Mouse (Mus musculus) spleen, embryonic (tissue): ENCODE results near the gene Trim10.
"Not testable (repeated sequence)": the region's sequence is repeated elsewhere in the genome, so short reads cannot be mapped to it uniquely, and the experiment has no call there.

Experiments used
- CTCF ChIA-PET: fragments of 350-600 bp; sonication (Branson Sonifier 250); formaldehyde crosslinking; loops from one replicate; lab custom pipeline; 2022; lab: Charles Lee

Gene Trim10

DNA sequence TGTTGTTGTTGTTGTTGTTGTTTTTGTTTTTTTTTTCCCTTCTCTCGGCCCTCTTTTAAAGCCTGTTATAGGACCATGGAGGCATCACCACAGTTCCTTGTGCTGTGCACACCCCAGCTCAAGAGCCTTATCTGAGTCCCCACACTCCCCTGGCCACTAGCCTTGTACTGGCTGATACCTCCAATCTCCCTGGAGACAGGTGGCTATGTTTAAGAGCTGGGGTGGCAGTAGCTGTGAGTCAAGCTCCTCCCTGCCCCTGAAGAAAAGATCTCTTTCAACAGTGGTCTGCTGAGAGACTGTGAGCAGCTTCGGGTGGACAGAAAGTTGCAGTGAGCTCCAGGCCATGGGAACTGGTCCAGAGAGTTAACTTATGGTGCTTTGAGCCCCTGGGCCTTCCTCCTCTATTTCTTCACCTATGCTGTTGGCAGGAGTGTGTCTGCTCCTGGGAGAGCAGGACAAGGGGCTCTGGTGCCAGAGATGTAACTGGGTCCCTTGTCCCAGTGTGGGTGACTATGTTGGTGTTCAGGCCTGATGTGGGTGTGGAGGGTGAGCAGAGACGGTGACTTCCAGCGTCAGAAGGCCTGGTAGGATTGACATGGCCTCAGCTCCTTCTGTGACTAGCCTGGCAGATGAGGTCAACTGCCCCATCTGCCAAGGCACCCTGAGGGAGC is at the start of gene Trim10:
TSS of gene Trim10 (plus strand) at position 291 of the 671 bp plus-strand sequence.
- CTCF ChIA-PET = no interaction called here

DNA sequence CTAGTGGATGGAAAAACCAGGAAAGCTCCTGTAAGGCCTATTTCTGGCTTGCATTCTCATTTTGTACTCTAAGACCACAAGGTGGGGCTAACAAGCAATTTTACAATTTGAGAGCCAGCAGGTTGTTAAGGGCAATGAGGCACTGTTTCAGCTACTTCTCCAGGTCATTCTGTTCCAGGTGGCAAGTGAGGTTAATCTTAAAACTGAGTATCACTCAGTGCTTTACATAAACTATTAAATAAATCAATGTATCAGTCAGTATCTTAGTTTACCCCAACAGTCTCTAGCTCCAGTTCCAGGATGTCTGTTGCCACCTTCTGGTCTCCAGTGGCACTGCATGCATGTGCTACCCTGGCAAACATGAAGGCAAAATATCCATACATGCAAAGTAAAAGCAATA is 45.4 kb upstream of the Trim10 start:
- CTCF ChIA-PET = interaction anchor here (0.6 to 1.1 kb wide), 3 partner anchors 31 to 379 kb away, joined by 3 to 7 read pairs (median 3); no protein-coding TSS in a partner anchor

- CTCF ChIA-PET = interaction anchor here (0.6 kb wide), 1 partner anchor 20 kb away, joined by 5 read pairs; no protein-coding TSS in a partner anchor
Observed at GRCm38 (mm10) chr17:36825525-36825924, 43.8 kb upstream of the Trim10 start.

- CTCF ChIA-PET = not testable (repeated sequence)
Observed at GRCm38 (mm10) chr17:36826002-36826401, 43.4 kb upstream of the Trim10 start.

GRCm38 (mm10) chr17:36828488-36828887 is 40.9 kb upstream of the Trim10 start:
- CTCF ChIA-PET = interaction anchor here (0.6 kb wide), 1 partner anchor 8 kb away, joined by 11 read pairs; the partner anchor contains the start of gene Trim26

- CTCF ChIA-PET = no interaction called here
Observed at GRCm38 (mm10) chr17:36830470-36830869, 38.9 kb upstream of the Trim10 start.

DNA sequence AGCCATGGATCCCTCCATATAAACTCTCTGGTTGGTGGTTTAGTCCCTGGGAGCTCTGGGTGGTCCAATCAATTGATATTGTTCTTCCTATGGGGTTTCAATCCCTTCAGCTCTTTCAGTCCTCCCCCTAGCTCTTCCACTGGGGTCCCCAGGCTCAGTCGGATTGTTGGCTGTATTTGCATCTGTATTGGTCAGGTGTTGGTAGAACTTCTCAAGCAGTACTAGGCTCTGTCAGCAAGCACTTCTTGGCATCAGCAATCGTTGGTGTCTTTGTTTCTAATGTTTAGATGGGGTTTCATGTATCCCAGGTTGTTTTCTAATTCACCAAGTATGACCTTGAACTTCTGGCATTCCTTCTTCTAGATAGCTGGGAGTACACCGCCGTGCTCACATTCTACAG is 36.7 kb upstream of the Trim10 start:
- CTCF ChIA-PET = no interaction called here

DNA sequence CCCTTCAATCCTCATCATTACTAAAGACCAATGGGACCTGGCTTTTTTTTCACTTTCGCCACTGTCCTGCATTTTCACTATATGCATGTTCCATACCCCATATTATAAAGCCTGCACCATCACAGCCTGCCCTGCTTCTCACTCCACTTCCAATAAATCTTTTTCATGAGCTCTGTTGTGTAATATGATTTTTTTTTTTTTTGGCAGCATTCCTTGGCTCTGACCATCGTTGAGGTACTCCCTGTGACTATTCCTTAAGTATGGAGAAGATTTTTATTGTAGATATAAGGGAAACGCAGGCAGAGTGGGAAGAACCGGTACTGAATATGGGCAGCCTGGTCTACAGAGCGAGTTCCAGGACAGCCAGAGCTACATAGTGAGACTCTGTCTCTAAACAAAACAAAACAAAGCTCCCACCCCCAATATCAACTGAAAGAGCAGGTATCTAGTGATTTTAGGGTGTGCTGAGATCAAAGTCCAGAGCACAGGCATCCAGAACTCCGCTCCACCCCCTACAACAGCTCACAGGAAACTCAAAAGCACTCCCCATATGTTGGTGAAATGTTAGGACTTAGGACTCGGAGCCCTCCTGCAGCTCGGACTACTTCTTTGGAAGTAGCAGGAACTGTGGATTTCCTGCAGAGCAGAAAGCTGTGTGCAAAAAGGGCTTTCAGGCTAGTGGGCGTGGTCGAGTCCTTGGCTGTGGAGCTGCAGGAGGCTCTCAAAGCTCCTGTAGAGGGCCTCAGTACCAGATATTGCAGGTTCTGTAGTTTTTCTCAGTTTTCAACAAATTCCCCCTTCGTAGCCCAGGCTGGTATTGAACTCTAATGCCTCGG is 33.6 kb upstream of the Trim10 start:
- CTCF ChIA-PET = interaction anchor here (0.5 kb wide), 1 partner anchor 520 kb away, joined by 6 read pairs; no protein-coding TSS in a partner anchor

GRCm38 (mm10) chr17:36836427-36836812 is 33.0 kb upstream of the Trim10 start:
- CTCF ChIA-PET = interaction anchor here (0.7 kb wide), 1 partner anchor 8 kb away, joined by 11 read pairs; no protein-coding TSS in a partner anchor

- CTCF ChIA-PET = interaction anchor here (0.7 kb wide), 1 partner anchor 9 kb away, joined by 11 read pairs; no protein-coding TSS in a partner anchor
Observed at GRCm38 (mm10) chr17:36836874-36837647, 32.3 kb upstream of the Trim10 start, which contains the start of gene Trim26. Gene Trim26 (plus strand): TSS chr17:36837134.

- CTCF ChIA-PET = no interaction called here
Observed at GRCm38 (mm10) chr17:36839001-36839400, 30.4 kb upstream of the Trim10 start.

- CTCF ChIA-PET = no interaction called here
Observed at GRCm38 (mm10) chr17:36839931-36840330, 29.4 kb upstream of the Trim10 start.

- CTCF ChIA-PET = no interaction called here
Observed at GRCm38 (mm10) chr17:36840961-36841445, 28.4 kb upstream of the Trim10 start.

DNA sequence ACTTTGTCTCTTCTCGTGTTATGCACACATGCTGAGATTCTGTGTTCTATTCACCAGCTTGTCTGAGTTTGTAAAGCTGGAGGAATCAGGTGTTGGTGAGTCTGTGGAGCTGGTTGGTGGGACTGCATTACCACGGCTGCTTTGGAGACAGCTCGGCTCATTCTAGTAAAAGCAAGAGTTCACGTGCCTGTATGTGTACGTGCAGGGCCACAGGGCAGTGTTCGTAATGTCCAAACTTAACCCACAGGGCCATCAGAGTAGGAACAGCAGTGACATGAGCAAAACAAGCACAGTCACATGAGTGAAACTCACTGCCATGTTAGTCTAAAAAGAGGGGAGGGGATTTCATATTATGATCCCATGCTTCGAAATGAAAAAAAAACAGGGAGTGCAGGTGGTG is 25.7 kb upstream of the Trim10 start:
- CTCF ChIA-PET = interaction anchor here (0.6 kb wide), 1 partner anchor 11 kb away, joined by 3 read pairs; no protein-coding TSS in a partner anchor

DNA sequence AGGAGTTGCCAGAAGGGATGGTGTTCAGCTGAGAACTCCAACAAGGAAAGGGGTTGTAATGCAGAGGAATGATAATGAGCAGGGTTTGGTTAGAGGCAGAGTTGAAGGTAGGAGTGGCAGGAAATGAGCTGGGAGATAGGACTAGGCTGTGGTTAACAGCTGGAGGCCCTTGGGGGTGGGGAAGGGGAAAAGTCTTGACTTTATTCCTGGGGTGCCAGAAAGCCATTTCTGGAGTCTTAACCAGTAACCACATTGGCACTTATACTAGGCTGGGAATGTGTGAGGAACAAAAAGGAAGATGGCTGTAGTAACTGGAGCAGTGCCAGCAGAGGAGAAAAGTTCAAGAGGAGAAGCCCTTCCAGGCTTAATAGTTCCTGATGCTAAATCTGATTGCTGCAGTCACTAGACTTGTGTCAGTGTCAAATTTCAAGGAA is 25.1 kb upstream of the Trim10 start:
- CTCF ChIA-PET = no interaction called here

DNA sequence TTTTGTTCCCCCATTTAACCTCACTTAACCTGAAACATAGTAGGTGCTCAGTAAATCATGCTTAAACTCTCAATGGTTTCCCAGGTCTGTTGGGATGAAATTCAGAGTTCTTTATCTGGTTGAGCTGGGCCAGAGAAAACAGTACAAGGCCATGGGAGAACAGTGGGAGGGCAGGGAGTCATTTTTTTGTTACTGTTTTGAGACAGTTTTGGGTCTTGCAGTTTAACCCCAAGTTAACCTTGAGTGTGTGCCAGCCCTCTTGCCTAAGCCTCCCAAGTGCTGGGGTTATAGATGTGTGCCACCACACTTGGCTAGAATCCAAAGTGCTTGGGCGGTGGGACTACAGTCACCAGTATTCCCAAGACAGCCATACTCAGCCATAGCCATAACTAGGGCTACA is 24.6 kb upstream of the Trim10 start:
- CTCF ChIA-PET = no interaction called here

- CTCF ChIA-PET = no interaction called here
Observed at GRCm38 (mm10) chr17:36848911-36849310, 20.5 kb upstream of the Trim10 start.

DNA sequence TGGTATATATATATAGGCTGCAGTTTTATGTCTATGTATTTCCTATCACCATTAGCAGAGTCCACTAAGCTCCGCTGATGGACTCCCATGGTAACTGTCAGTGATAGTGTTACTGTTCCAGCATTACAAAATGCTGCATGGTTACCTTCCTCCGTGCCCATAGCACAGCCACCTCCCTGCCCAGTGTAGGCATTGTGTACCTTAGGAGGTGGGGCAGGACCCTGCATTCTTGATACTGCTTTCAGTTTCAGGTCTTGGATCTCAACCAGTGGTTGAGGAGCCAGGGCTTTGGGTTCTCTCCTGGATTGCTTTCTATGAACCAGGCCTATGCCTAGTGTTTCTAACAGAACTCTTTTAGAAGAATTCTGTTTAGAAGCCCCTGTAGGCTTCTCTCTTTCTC is 19.4 kb upstream of the Trim10 start:
- CTCF ChIA-PET = no interaction called here

DNA sequence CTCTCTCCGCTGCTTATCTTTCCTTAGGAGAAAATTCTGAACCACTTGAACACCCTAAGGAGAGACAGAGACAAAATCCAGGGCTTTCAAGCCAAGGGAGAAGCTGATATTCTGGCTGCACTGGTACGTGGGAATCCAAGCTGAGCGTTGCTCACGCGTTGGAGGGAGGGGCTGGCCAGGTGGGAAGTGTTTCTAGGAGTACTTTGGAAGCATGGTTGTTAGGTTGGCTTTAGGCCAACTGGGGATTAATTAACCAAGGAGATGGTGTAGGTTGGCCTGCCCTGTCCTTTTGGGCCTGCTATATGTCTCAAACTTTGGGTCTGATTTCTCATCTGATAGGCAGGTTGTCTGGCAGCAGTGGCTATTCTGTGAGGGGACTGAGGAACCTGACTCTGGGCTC is 18.2 kb upstream of the Trim10 start:
- CTCF ChIA-PET = no interaction called here

- CTCF ChIA-PET = no interaction called here
Observed at GRCm38 (mm10) chr17:36851627-36852026, 17.7 kb upstream of the Trim10 start.

GRCm38 (mm10) chr17:36855484-36855883 is 13.9 kb upstream of the Trim10 start:
- CTCF ChIA-PET = interaction anchor here (0.7 kb wide), 1 partner anchor 32 kb away, joined by 7 read pairs; no protein-coding TSS in a partner anchor
